Mouse (Mus musculus) intestine, embryonic 14.5 days (tissue): ENCODE data around the gene Gucy2e. TPM values are rescaled to one million over a fixed set of nuclear protein-coding genes. Genes with fewer than 3 reads are reported as not detected.

Source experiments
- ATAC-seq: fragments of 200-750 bp; cut with Nextera tagmentation; replicated peaks from 2 replicates; pipeline ENCODE4 v1.8.0; 2017; ENCODE audit warnings: low read depth, moderate number of reproducible peaks, moderate TSS enrichment, moderate library complexity; ENCODE audit not compliant: low FRiP score, low TSS enrichment
- DNase-seq: peaks from one replicate; pipeline ENCODE4 v3.0.0-alpha.2; 2018; ENCODE audit warnings: low spot score
- H3K27ac ChIP-seq: fragments of 300-500 bp; sonication (generic); 2 replicates; pipeline ENCODE4 v1.5.1; 2014; ENCODE audit warnings: low read depth, mild to moderate bottlenecking, control low read depth
- H3K27me3 ChIP-seq: fragments of 300-500 bp; sonication (generic); replicated peaks from 2 replicates; pipeline ENCODE4 v1.6.1; 2014; ENCODE audit warnings: low read length, control low read depth; ENCODE audit not compliant: control insufficient read depth, insufficient read depth
- H3K36me3 ChIP-seq: fragments of 300-500 bp; sonication (generic); 2 replicates; pipeline ENCODE4 v1.6.1; 2014; ENCODE audit warnings: low read length, control low read depth; ENCODE audit not compliant: control insufficient read depth, insufficient read depth
- H3K4me1 ChIP-seq: fragments of 300-500 bp; sonication (generic); replicated peaks from 2 replicates; pipeline ENCODE4 v1.6.1; 2014; ENCODE audit warnings: low read length, control low read depth, mixed read lengths; ENCODE audit not compliant: control insufficient read depth, insufficient read depth
- H3K4me2 ChIP-seq: fragments of 300-500 bp; sonication (generic); 2 replicates; pipeline ENCODE4 v1.6.1; 2014; ENCODE audit warnings: low read length
- H3K4me3 ChIP-seq: fragments of 300-500 bp; sonication (generic); 2 replicates; pipeline ENCODE4 v1.5.1; 2014; ENCODE audit warnings: low read depth, low read length, control low read depth, mixed read lengths
- H3K9ac ChIP-seq: fragments of 300-500 bp; sonication (generic); 2 replicates; pipeline ENCODE4 v1.6.1; 2014; ENCODE audit warnings: mild to moderate bottlenecking, low read length
- H3K9me3 ChIP-seq: fragments of 300-500 bp; sonication (generic); 2 replicates; pipeline ENCODE4 v1.6.1; 2016; ENCODE audit warnings: low read length, control low read depth; ENCODE audit not compliant: control insufficient read depth
- WGBS: fragments of 180-500 bp; shearing (Covaris S2); extraction: QIAGEN DNeasy Blood & Tissue Kit; methylation state at CpG from one replicate; pipeline ENCODE4 v1.1.7; 2014; 5-methylcytosine and 5-hydroxymethylcytosine counted together
- polyA plus RNA-seq: library from polyadenylated mRNA; unstranded; fragments of >200 nt; fragmentation: Nextera tagmentation; extraction: Ambion mirVana; gene quantifications from 2 replicates; pipeline ENCODE4 v1.2.1, GENCODE M21; 2014

Gucy2e gene
- polyA plus RNA-seq, 1 experiment from 2014 or later, result 0.01 TPM

- Histone ChIP-seq H3K27me3 (no peaks in the 10 kb centered on the region), H3K4me2 (no peak overlapping the region), H3K4me1 (no peaks in the 10 kb centered on the region), H3K9ac (no peak overlapping the region), H3K4me3 (no peak overlapping the region), H3K27ac (no peak overlapping the region), H3K9me3 (no peaks in the 10 kb centered on the region), H3K36me3 (no peaks in the 10 kb centered on the region)
- no peak for DNase-seq
- WGBS, result 80% methylated on average over 3 of the region's 3 CpGs
- ATAC-seq, result no peak
Observed at GRCm38 (mm10) chr11:69178525-69178924, 58.3 kb downstream of the Gucy2e start.

GRCm38 (mm10) chr11:69174722-69175121 lies 62.1 kb downstream of the Gucy2e start:
- no peak for DNase-seq
- H3K27me3 ChIP-seq, result no peaks in the 10 kb centered on the region
- no peak overlapping the region for H3K4me3 ChIP-seq
- H3K4me1 ChIP-seq, result no peaks in the 10 kb centered on the region
- no peak overlapping the region for H3K27ac ChIP-seq
- H3K9me3 ChIP-seq, result no peaks in the 10 kb centered on the region
- 80% methylated on average over 7 of the region's 7 CpGs for WGBS
- no peak overlapping the region for H3K9ac ChIP-seq
- ATAC-seq, result no peak
- no peak overlapping the region for H3K4me2 ChIP-seq
- no peaks in the 10 kb centered on the region for H3K36me3 ChIP-seq

- WGBS, result 92% methylated on average over 2 of the region's 2 CpGs
- H3K9ac ChIP-seq, result no peak overlapping the region
- DNase-seq (no peak), ATAC-seq (no peak)
- no peak overlapping the region for H3K4me2 ChIP-seq
- H3K27ac ChIP-seq, result no peak overlapping the region
- no peaks in the 10 kb centered on the region for H3K36me3 ChIP-seq
- H3K4me3 ChIP-seq, result no peak overlapping the region
- H3K9me3 ChIP-seq, result no peaks in the 10 kb centered on the region
- H3K4me1 ChIP-seq, result no peaks in the 10 kb centered on the region
- no peaks in the 10 kb centered on the region for H3K27me3 ChIP-seq
Observed at GRCm38 (mm10) chr11:69172606-69173005, 64.2 kb downstream of the Gucy2e start.

GRCm38 (mm10) chr11:69171626-69172025 lies 65.2 kb downstream of the Gucy2e start:
- ATAC-seq (no peak), DNase-seq (peak; percentile 56)
- Histone ChIP-seq H3K9ac (no peak overlapping the region), H3K27me3 (no peaks in the 10 kb centered on the region), H3K4me3 (no peak overlapping the region), H3K4me2 (no peak overlapping the region), H3K36me3 (no peaks in the 10 kb centered on the region), H3K27ac (no peak overlapping the region), H3K4me1 (no peaks in the 10 kb centered on the region), H3K9me3 (no peaks in the 10 kb centered on the region)
- 29% methylated on average over 7 of the region's 7 CpGs for WGBS

- Histone ChIP-seq H3K4me2 (no peak overlapping the region), H3K27me3 (no peaks in the 10 kb centered on the region), H3K36me3 (no peaks in the 10 kb centered on the region), H3K9ac (no peak overlapping the region), H3K27ac (no peak overlapping the region), H3K9me3 (no peaks in the 10 kb centered on the region), H3K4me3 (no peak overlapping the region), H3K4me1 (no peaks in the 10 kb centered on the region)
- ATAC-seq (no peak), DNase-seq (no peak)
- 85% methylated on average over 12 of the region's 12 CpGs for WGBS
Observed at GRCm38 (mm10) chr11:69169313-69169712, 67.5 kb downstream of the Gucy2e start.

Other genes starting within 250 kb of the Gucy2e start
- 32.9 and 38.7 TPM in 2 replicates for gene Pfas, start 228.6 kb downstream of the Gucy2e start, polyA plus RNA-seq
- 46.6 and 53.1 TPM in 2 replicates for gene Ctc1, start 221.1 kb downstream of the Gucy2e start, polyA plus RNA-seq
- gene Aurkb, start 191.4 kb downstream of the Gucy2e start, polyA plus RNA-seq, result 150 and 170 TPM in 2 replicates
- 8.8 TPM in 2 replicates for gene Borcs6, start 177.3 kb downstream of the Gucy2e start, polyA plus RNA-seq
- 50.1 and 58.9 TPM in 2 replicates for gene Tmem107, start 166.2 kb downstream of the Gucy2e start, polyA plus RNA-seq
- gene Vamp2, start 148.5 kb downstream of the Gucy2e start, polyA plus RNA-seq, result 76.7 TPM in 2 replicates
- gene Per1, start 141.8 kb downstream of the Gucy2e start, polyA plus RNA-seq, result 10.5 and 13.4 TPM in 2 replicates
- 0.28 and 0.32 TPM in 2 replicates for gene Hes7, start 116.6 kb downstream of the Gucy2e start, polyA plus RNA-seq
- 0.19 and 0.30 TPM in 2 replicates for gene 9130213A22Rik, start 114.4 kb downstream of the Gucy2e start, polyA plus RNA-seq
- 0.18 and 0.71 TPM in 2 replicates for gene Aloxe3, start 111.1 kb downstream of the Gucy2e start, polyA plus RNA-seq
- 0.12 and 0.28 TPM in 2 replicates for gene Alox12b, start 80.0 kb downstream of the Gucy2e start, polyA plus RNA-seq
- gene Alox8, start 39.2 kb downstream of the Gucy2e start, polyA plus RNA-seq, result 0.13 and 0.15 TPM in 2 replicates
- 15.5 and 17.4 TPM in 2 replicates for gene Cntrob, start 86.7 kb upstream of the Gucy2e start, polyA plus RNA-seq
- gene Trappc1, start 86.9 kb upstream of the Gucy2e start, polyA plus RNA-seq, result 155 and 160 TPM in 2 replicates
- gene Kcnab3, start 89.2 kb upstream of the Gucy2e start, polyA plus RNA-seq, result 2.8 and 3.2 TPM in 2 replicates
- 13.2 and 14.3 TPM in 2 replicates for gene Rnf227, start 103.4 kb upstream of the Gucy2e start, polyA plus RNA-seq
- gene Chd3, start 132.4 kb upstream of the Gucy2e start, polyA plus RNA-seq, result 52.4 and 62.3 TPM in 2 replicates
- gene Naa38, start 158.5 kb upstream of the Gucy2e start, polyA plus RNA-seq, result 184 and 197 TPM in 2 replicates
- 23.3 and 23.8 TPM in 2 replicates for gene Cyb5d1, start 158.6 kb upstream of the Gucy2e start, polyA plus RNA-seq
- 34.8 and 38.4 TPM in 2 replicates for gene Tmem88, start 161.2 kb upstream of the Gucy2e start, polyA plus RNA-seq
- gene Kdm6b, start 176.6 kb upstream of the Gucy2e start, polyA plus RNA-seq, result 29.1 and 29.6 TPM in 2 replicates